ENCODE assay signal across 8 mouse cellular contexts in the genomic region with DNA sequence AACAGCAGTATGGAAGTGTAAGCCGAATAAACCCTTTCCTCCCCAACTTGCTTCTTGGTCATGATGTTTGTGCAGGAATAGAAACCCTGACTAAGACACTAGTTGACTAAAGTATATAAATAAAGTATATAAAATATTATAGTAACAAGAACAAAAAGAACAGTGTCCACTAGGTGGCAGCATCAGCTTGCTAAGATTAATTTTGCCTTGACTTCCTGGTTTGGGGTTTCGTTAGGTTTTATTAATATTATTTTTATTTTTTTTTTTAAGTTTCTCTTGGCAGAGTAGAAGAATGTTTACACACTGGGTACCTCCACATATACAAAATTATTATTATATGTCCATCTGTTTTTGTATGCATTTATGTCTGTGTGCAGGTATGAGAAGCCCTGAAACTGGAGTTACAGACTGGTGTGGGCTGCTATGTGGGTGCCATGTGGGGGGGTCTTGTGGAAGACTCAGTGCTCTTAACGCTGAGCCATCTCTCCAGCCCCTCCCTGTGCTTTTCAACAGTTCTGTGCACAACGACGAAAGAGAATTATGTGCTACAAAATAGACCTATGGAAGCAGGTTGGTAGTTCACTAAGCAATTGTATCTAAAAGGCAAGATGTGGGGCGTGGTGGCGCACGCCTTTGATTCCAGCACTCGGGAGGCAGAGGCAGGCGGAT. TPM values are rescaled to one million over a fixed set of nuclear protein-coding genes. Genes with fewer than 3 reads are reported as not detected.
DNase-seq lines count a peak whose midpoint lies in the region; ATAC-seq and TF ChIP-seq lines count a peak whose summit lies in the region.

No protein-coding gene starts in this region.

- no peak overlapping the region for H3K9ac ChIP-seq in hindbrain, embryonic 16.5 days (ENCODE audit: low read depth, low read length)
- no peak overlapping the region for H3K9ac ChIP-seq in limb, embryonic 12.5 days (replicated peaks)
- H3K9ac ChIP-seq in midbrain, embryonic 14.5 days (replicated peaks; ENCODE audit: low read length): no peak overlapping the region
- H3K9ac ChIP-seq in stomach, postnatal 0 days (ENCODE audit: low read length): no peak overlapping the region

- H3K36me3 ChIP-seq in hindbrain, embryonic 16.5 days (ENCODE audit: control insufficient read depth, insufficient read depth, low read length): no peaks in the 10 kb centered on the region
- H3K36me3 ChIP-seq in limb, embryonic 12.5 days: no peaks in the 10 kb centered on the region
- no peaks in the 10 kb centered on the region for H3K36me3 ChIP-seq in midbrain, embryonic 14.5 days (ENCODE audit: control insufficient read depth, insufficient read depth, low read length)
- H3K36me3 ChIP-seq in stomach, postnatal 0 days (ENCODE audit: control insufficient read depth, insufficient read depth, low read length): no peaks in the 10 kb centered on the region

- no peak overlapping the region for H3K4me2 ChIP-seq in hindbrain, embryonic 16.5 days (ENCODE audit: low read length)
- no peak overlapping the region for H3K4me2 ChIP-seq in limb, embryonic 12.5 days
- H3K4me2 ChIP-seq in midbrain, embryonic 14.5 days (ENCODE audit: low read length): no peak overlapping the region
- peak overlapping the region; percentile 27; the same call in 1 of the 2 replicates for H3K4me2 ChIP-seq in stomach, postnatal 0 days (replicated peaks; ENCODE audit: low read depth)

- H3K4me1 ChIP-seq in hindbrain, embryonic 16.5 days (ENCODE audit: control insufficient read depth, insufficient read depth, low read depth, low read length): no peaks in the 10 kb centered on the region
- no peaks in the 10 kb centered on the region for H3K4me1 ChIP-seq in limb, embryonic 12.5 days (replicated peaks)
- H3K4me1 ChIP-seq in midbrain, embryonic 14.5 days (ENCODE audit: control insufficient read depth, insufficient read depth, low read length): no peaks in the 10 kb centered on the region
- H3K4me1 ChIP-seq in stomach, postnatal 0 days (replicated peaks; ENCODE audit: control insufficient read depth, insufficient read depth): no peaks in the 10 kb centered on the region

- peak; percentile 51 for ATAC-seq in hindbrain, embryonic 16.5 days
- peak; percentile 59; the same call in 1 of the 2 replicates for ATAC-seq in limb, embryonic 12.5 days (ENCODE audit: insufficient number of reproducible peaks, insufficient read depth, low FRiP score, low TSS enrichment, low read depth)
- ATAC-seq in midbrain, embryonic 14.5 days (ENCODE audit: low FRiP score, low TSS enrichment): no peak; the same call in 1 of the 2 replicates
- peak; percentile 53; the same call in 1 of the 2 replicates for ATAC-seq in stomach, postnatal 0 days (ENCODE audit: low FRiP score, low TSS enrichment)

- no peak for TF ChIP-seq EP300 in stomach, postnatal 0 days (optimal IDR thresholded peaks at IDR 0.05)

- H3K27ac ChIP-seq in hindbrain, embryonic 16.5 days (ENCODE audit: low read depth, low read length): no peak overlapping the region
- H3K27ac ChIP-seq in limb, embryonic 12.5 days: no peak overlapping the region
- no peak overlapping the region for H3K27ac ChIP-seq in midbrain, embryonic 14.5 days (replicated peaks; ENCODE audit: low read depth, low read length)
- H3K27ac ChIP-seq in stomach, postnatal 0 days (replicated peaks): no peak overlapping the region

- WGBS in hindbrain, embryonic 16.5 days: 35% methylated on average over 10 of the region's 10 CpGs
- 31% methylated on average over 10 of the region's 10 CpGs for WGBS in limb, embryonic 12.5 days
- WGBS in midbrain, embryonic 14.5 days: 37% methylated on average over 10 of the region's 10 CpGs
- WGBS in stomach, postnatal 0 days: 28% methylated on average over 10 of the region's 10 CpGs

- TF ChIP-seq CTCF in stomach, postnatal 0 days (IDR thresholded peaks at IDR 0.05; ENCODE audit: low read depth): peak; percentile 75

- no peaks in the 10 kb centered on the region for H3K9me3 ChIP-seq in hindbrain, embryonic 16.5 days (ENCODE audit: control insufficient read depth, low read length)
- H3K9me3 ChIP-seq in limb, embryonic 12.5 days: no peaks in the 10 kb centered on the region
- no peaks in the 10 kb centered on the region for H3K9me3 ChIP-seq in midbrain, embryonic 14.5 days (ENCODE audit: control insufficient read depth, low read length)
- no peaks in the 10 kb centered on the region for H3K9me3 ChIP-seq in stomach, postnatal 0 days (ENCODE audit: control insufficient read depth, low read length)

- peaks cover 2% of the 10 kb centered on the region; the same call in 1 of the 2 replicates for H3K27me3 ChIP-seq in hindbrain, embryonic 16.5 days (replicated peaks; ENCODE audit: control insufficient read depth, insufficient read depth, low read length)
- H3K27me3 ChIP-seq in limb, embryonic 12.5 days: peaks cover 37% of the 10 kb centered on the region
- peaks cover 1% of the 10 kb centered on the region; the same call in 1 of the 2 replicates for H3K27me3 ChIP-seq in midbrain, embryonic 14.5 days (ENCODE audit: control insufficient read depth, insufficient read depth, low read length)
- H3K27me3 ChIP-seq in stomach, postnatal 0 days (ENCODE audit: control insufficient read depth, insufficient read depth, low read length): no peaks in the 10 kb centered on the region

- H3K4me3 ChIP-seq in hindbrain, embryonic 16.5 days (ENCODE audit: low read length): no peak overlapping the region
- H3K4me3 ChIP-seq in limb, embryonic 12.5 days (replicated peaks): no peak overlapping the region
- no peak overlapping the region for H3K4me3 ChIP-seq in midbrain, embryonic 14.5 days (replicated peaks; ENCODE audit: low read depth, low read length)
- no peak overlapping the region for H3K4me3 ChIP-seq in stomach, postnatal 0 days (ENCODE audit: low read depth, low read length)

- DNase-seq in gastrocnemius, postnatal 10 days: peak; percentile 42
- no peak for DNase-seq in gastrocnemius, adult 8-10 months (ENCODE audit: low spot score in 2 of 2)
- DNase-seq in NIH3T3 (ENCODE audit: low read depth): peak; percentile 93
- peak; percentile 11 for DNase-seq in embryo, embryonic 9.5 days (ENCODE audit: extremely low spot score)
- peak; percentile 88 for DNase-seq in midbrain, embryonic 14.5 days
- DNase-seq in stomach, postnatal 0 days (ENCODE audit: low spot score): peak; percentile 53

RNA-seq across cellular contexts. Expression of a gene that starts 11.8 kb away (rescaled TPM):
- not detected for total RNA-seq in gastrocnemius, postnatal 10 days (2021)
- total RNA-seq in gastrocnemius, adult 8-10 months (2022): not detected
- polyA plus RNA-seq in hindbrain, embryonic 16.5 days (2015; fragmentation: Nextera tagmentation; extraction: Ambion mirVana): 1.1 and 1.2 TPM in 2 replicates
- not detected in 2 replicates for polyA plus RNA-seq in limb, embryonic 12.5 days (2016; fragmentation: Nextera tagmentation; extraction: Ambion mirVana)
- 0.34 and 0.71 TPM in 2 replicates for polyA plus RNA-seq in midbrain, embryonic 14.5 days (2014; fragmentation: Nextera tagmentation; extraction: Ambion mirVana)
- 0.10 and 0.12 TPM in 2 replicates for polyA plus RNA-seq in stomach, postnatal 0 days (2015; fragmentation: Nextera tagmentation; extraction: Ambion mirVana)

RNA-seq across cellular contexts. Expression of a gene that starts 15.6 kb away (rescaled TPM):
- total RNA-seq in gastrocnemius, postnatal 10 days (2021): 1 to 10 TPM; 7.5 to 9.7 TPM
- 1 to 10 TPM; 6.4 to 7.9 (median 6.8) TPM for total RNA-seq in gastrocnemius, adult 8-10 months (2022)
- 44.0 and 47.0 TPM in 2 replicates for polyA plus RNA-seq in hindbrain, embryonic 16.5 days (2015; fragmentation: Nextera tagmentation; extraction: Ambion mirVana)
- 46.0 and 53.2 TPM in 2 replicates for polyA plus RNA-seq in limb, embryonic 12.5 days (2016; fragmentation: Nextera tagmentation; extraction: Ambion mirVana)
- 40.9 and 44.0 TPM in 2 replicates for polyA plus RNA-seq in midbrain, embryonic 14.5 days (2014; fragmentation: Nextera tagmentation; extraction: Ambion mirVana)
- polyA plus RNA-seq in stomach, postnatal 0 days (2015; fragmentation: Nextera tagmentation; extraction: Ambion mirVana): 23.8 and 23.9 TPM in 2 replicates

RNA-seq across cellular contexts. Expression of a gene that starts 16.1 kb away (rescaled TPM):
- under 1 TPM; 0.45 to 0.80 TPM for total RNA-seq in gastrocnemius, postnatal 10 days (2021)
- total RNA-seq in gastrocnemius, adult 8-10 months (2022): under 1 TPM in 2 of 4 experiments, not detected in 2; 0.41 to 0.61 TPM
- 0.59 and 1.3 TPM in 2 replicates for polyA plus RNA-seq in hindbrain, embryonic 16.5 days (2015; fragmentation: Nextera tagmentation; extraction: Ambion mirVana)
- 0.28 and 0.42 TPM in 2 replicates for polyA plus RNA-seq in limb, embryonic 12.5 days (2016; fragmentation: Nextera tagmentation; extraction: Ambion mirVana)
- polyA plus RNA-seq in midbrain, embryonic 14.5 days (2014; fragmentation: Nextera tagmentation; extraction: Ambion mirVana): 0.90 and 0.95 TPM in 2 replicates
- polyA plus RNA-seq in stomach, postnatal 0 days (2015; fragmentation: Nextera tagmentation; extraction: Ambion mirVana): 0.67 and 1.4 TPM in 2 replicates

RNA-seq across cellular contexts. Expression of a gene that starts 26.4 kb away (rescaled TPM):
- total RNA-seq in gastrocnemius, postnatal 10 days (2021): 1 to 10 TPM in 1 of 2 experiments, under 1 TPM in 1; 0.28 to 1.8 TPM
- total RNA-seq in gastrocnemius, adult 8-10 months (2022): not detected
- polyA plus RNA-seq in hindbrain, embryonic 16.5 days (2015; fragmentation: Nextera tagmentation; extraction: Ambion mirVana): not detected in 2 replicates
- not detected in 2 replicates for polyA plus RNA-seq in limb, embryonic 12.5 days (2016; fragmentation: Nextera tagmentation; extraction: Ambion mirVana)
- polyA plus RNA-seq in midbrain, embryonic 14.5 days (2014; fragmentation: Nextera tagmentation; extraction: Ambion mirVana): not detected in 2 replicates
- 0.29 and 0.38 TPM in 2 replicates for polyA plus RNA-seq in stomach, postnatal 0 days (2015; fragmentation: Nextera tagmentation; extraction: Ambion mirVana)

RNA-seq across cellular contexts. Expression of a gene that starts 33.4 kb away (rescaled TPM):
- 10 to 100 TPM; 17.2 to 17.5 TPM for total RNA-seq in gastrocnemius, postnatal 10 days (2021)
- total RNA-seq in gastrocnemius, adult 8-10 months (2022): 10 to 100 TPM; 16.5 to 20.3 (median 18.0) TPM
- polyA plus RNA-seq in hindbrain, embryonic 16.5 days (2015; fragmentation: Nextera tagmentation; extraction: Ambion mirVana): 6.5 and 7.0 TPM in 2 replicates
- 8.4 and 9.3 TPM in 2 replicates for polyA plus RNA-seq in limb, embryonic 12.5 days (2016; fragmentation: Nextera tagmentation; extraction: Ambion mirVana)
- 7.8 and 12.0 TPM in 2 replicates for polyA plus RNA-seq in midbrain, embryonic 14.5 days (2014; fragmentation: Nextera tagmentation; extraction: Ambion mirVana)
- polyA plus RNA-seq in stomach, postnatal 0 days (2015; fragmentation: Nextera tagmentation; extraction: Ambion mirVana): 5.6 and 6.2 TPM in 2 replicates

Comparison
In these comparisons a context has a peak if more than half of its experiments do, and no peak if none do; other contexts are left out.
1. DNase-seq: peak in gastrocnemius, postnatal 10 days (single experiment), NIH3T3 (single experiment), embryo, embryonic 9.5 days (single experiment), midbrain, embryonic 14.5 days (single experiment) and stomach, postnatal 0 days (single experiment); none in gastrocnemius, adult 8-10 months (0 of 2).